Mouse (Mus musculus): Measurements from ENCODE around the gene Plekhj1. TPM values are rescaled to one million over a fixed set of nuclear protein-coding genes. Genes with fewer than 3 reads are reported as not detected.

The Plekhj1 gene
- polyA plus RNA-seq, 1 experiment from 2014 or later = 141 TPM

GRCm38 (mm10) chr10:80808985-80809632, 10.7 kb upstream of the Plekhj1 start:
- Histone ChIP-seq H3K36me3 (ENCODE audit: poor library complexity, severe bottlenecking) (peaks cover 14% of the 10 kb centered on the region), H3K4me2 (peak overlapping the region; percentile 80), H3K27ac (no peak overlapping the region), H3K9me3 (replicated peaks) (no peaks in the 10 kb centered on the region), H3K9ac (peak overlapping the region; percentile 47), H3K4me3 (peak overlapping the region; percentile 7; the same call in 1 of the 2 replicates), H3K4me1 (peaks cover 34% of the 10 kb centered on the region), H3K27me3 (peaks cover 67% of the 10 kb centered on the region)
- no peak for ATAC-seq
- WGBS = 10% methylated on average over 18 of the region's 18 CpGs

DNA sequence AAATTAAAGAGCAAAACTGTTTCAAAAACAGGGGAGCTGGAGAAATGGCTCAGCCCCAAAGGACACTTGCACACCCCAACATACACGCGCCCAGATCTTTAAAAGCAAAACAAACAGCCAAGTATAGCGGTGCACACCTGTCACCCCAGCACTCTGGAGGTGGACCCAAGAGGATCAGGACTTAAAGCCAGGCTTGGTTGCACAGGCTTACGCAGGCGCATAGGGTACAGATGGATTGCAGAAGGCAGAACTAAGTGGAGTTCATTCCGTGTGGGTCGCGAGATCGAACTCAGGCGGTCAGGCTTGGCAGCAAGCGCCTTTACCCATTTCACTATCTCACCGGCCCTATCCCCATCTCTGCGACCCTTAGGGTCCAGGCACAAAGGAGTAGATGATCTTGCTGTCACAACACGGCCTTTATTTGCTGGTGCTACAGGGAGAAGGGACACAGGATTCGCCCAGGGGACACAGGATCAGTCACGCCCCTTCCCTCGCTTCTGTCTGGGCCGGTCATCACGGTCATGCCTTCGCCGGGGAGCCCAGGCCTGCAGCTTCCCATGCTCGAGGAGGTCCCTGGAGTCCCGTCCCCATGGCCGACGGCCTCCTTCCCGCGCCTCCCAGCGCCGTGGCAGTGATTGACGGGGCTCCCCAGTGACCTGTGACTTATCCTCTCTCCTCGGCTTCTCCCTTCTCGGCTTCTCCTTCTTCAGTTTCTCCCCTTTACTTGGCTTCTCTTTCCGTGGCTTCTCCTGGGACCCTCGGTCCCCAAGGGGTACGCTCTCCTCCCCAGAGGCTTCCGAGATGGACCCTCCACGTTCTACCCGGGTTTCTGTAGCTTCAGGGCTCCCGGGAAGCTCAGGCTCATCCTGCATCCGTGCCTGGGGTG, 9.9 kb upstream of the Plekhj1 start:
- no peak for ATAC-seq
- no peaks in the 10 kb centered on the region for H3K9me3 ChIP-seq (replicated peaks)
- 19% methylated on average over 40 of the region's 40 CpGs for WGBS
- H3K4me2 ChIP-seq = peak overlapping the region; percentile 80
- peaks cover 34% of the 10 kb centered on the region for H3K4me1 ChIP-seq
- peak overlapping the region; percentile 7; the same call in 1 of the 2 replicates for H3K4me3 ChIP-seq
- H3K9ac ChIP-seq = peak overlapping the region; percentile 47
- no peak overlapping the region for H3K27ac ChIP-seq
- peaks cover 22% of the 10 kb centered on the region for H3K36me3 ChIP-seq (ENCODE audit: poor library complexity, severe bottlenecking)
- H3K27me3 ChIP-seq = peaks cover 67% of the 10 kb centered on the region

- Histone ChIP-seq H3K4me1 (peaks cover 34% of the 10 kb centered on the region), H3K27me3 (peaks cover 59% of the 10 kb centered on the region), H3K4me3 (peak overlapping the region; percentile 44), H3K9ac (peak overlapping the region; percentile 75), H3K9me3 (replicated peaks) (no peaks in the 10 kb centered on the region), H3K36me3 (ENCODE audit: poor library complexity, severe bottlenecking) (peaks cover 34% of the 10 kb centered on the region), H3K27ac (peak overlapping the region; percentile 71), H3K4me2 (peak overlapping the region; percentile 80)
- under 1% methylated on average over 58 of the region's 58 CpGs for WGBS
- peak; percentile 84 for ATAC-seq
Measured at GRCm38 (mm10) chr10:80807057-80807627, 8.7 kb upstream of the Plekhj1 start.

DNA sequence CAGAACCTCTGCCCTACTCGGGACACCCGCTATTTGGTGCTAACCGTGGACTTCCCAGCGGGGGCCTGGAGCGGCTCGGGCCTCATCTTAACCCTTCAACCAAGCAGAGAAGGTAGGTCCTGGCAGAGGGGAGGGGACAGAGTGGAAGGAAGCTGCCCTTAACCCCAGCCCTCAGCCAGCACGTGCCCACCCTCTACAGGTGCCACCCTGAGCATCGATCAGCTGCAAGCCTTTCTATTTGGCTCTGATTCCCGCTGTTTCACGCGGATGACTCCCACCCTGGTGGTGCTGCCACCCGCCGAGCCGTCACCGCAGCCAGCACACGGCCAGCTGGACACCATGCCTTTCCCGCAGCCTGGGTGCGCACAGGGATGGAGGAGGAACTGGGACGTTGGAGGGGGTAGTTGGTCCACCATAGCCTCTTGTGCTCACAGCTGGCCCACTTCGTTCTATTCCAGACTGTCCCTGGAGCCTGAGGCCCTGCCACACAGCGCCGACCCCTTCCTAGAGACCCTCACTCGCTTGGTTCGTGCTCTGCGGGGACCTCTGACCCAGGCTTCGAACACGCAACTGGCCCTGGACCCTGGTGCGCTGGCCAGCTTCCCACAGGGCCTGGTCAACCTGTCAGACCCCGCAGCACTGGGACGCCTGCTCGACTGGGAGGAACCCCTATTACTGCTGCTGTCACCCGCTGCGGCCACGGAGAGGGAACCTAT, 8.1 kb upstream of the Plekhj1 start:
- Histone ChIP-seq H3K36me3 (ENCODE audit: poor library complexity, severe bottlenecking) (peaks cover 40% of the 10 kb centered on the region), H3K4me2 (peak overlapping the region; percentile 80), H3K9ac (peak overlapping the region; percentile 75), H3K9me3 (replicated peaks) (no peaks in the 10 kb centered on the region), H3K4me3 (peak overlapping the region; percentile 44), H3K27me3 (peaks cover 54% of the 10 kb centered on the region), H3K4me1 (peaks cover 34% of the 10 kb centered on the region), H3K27ac (peak overlapping the region; percentile 71)
- ATAC-seq = 0 out of 2 replicates have a peak, but pooled peaks have one; percentile 0
- 42% methylated on average over 34 of the region's 34 CpGs for WGBS

GRCm38 (mm10) chr10:80805925-80806324, 7.5 kb upstream of the Plekhj1 start:
- no peak overlapping the region for H3K27ac ChIP-seq
- 0 out of 2 replicates have a peak overlapping the region, but pooled peaks have one; percentile 80 for H3K4me2 ChIP-seq
- peaks cover 49% of the 10 kb centered on the region for H3K27me3 ChIP-seq
- H3K4me1 ChIP-seq = peaks cover 34% of the 10 kb centered on the region
- H3K4me3 ChIP-seq = peak overlapping the region; percentile 44; the same call in 1 of the 2 replicates
- H3K9me3 ChIP-seq (replicated peaks) = no peaks in the 10 kb centered on the region
- 16% methylated on average over 3 of the region's 3 CpGs for WGBS
- H3K36me3 ChIP-seq (ENCODE audit: poor library complexity, severe bottlenecking) = peaks cover 46% of the 10 kb centered on the region
- H3K9ac ChIP-seq = no peak overlapping the region
- ATAC-seq = peak; percentile 42; the same call in 1 of the 2 replicates

DNA sequence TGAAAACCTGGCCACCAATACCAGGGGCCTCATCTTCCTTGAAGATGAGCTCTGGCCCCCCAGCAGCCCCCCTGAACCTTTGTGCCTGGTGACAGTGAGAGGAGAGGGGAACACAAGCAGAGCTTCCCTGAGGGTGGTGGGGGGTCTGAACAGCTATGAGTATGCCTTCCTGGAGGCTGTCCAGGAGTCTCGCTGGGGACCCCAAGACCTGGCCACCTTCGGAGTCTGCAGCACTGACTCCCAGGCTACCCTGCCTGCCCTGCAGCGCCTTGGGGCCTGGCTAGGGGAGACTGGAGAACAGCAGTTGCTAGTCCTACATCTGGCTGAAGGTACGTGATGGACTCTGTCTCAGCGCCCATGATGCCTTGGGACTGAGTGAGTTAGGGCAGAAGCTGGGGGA, 6.9 kb upstream of the Plekhj1 start:
- Histone ChIP-seq H3K9me3 (replicated peaks) (no peaks in the 10 kb centered on the region), H3K4me2 (no peak overlapping the region), H3K4me3 (no peak overlapping the region), H3K9ac (0 out of 2 replicates have a peak overlapping the region, but pooled peaks have one; percentile 1), H3K27ac (no peak overlapping the region), H3K36me3 (ENCODE audit: poor library complexity, severe bottlenecking) (peaks cover 49% of the 10 kb centered on the region), H3K27me3 (peaks cover 43% of the 10 kb centered on the region), H3K4me1 (peaks cover 39% of the 10 kb centered on the region)
- no peak for ATAC-seq
- 77% methylated on average over 5 of the region's 5 CpGs for WGBS

DNA sequence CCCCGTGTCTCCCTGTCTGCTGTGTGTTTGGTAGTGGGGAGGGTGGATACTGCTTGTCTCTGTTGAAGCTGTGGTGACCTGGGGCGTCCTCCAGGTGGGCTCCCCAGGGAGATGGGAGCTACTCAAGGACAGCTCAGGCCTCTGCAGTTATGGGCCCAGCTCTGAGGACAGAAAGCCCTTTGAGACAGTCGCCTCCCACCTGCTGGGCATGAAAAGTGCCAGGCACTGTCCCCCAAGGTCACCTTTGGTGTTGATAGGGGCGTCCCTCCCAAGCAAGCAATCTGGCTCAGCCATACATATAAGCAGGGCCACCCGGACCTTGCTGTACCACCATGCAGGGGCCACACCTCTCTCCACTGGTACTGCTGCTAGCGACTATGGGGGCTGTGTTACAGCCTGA, 6.5 kb upstream of the Plekhj1 start, which contains the start of gene Amh:
Gene Amh (plus strand): TSS at position 328 of the 400 bp plus-strand sequence.
- 66% methylated on average over 6 of the region's 6 CpGs for WGBS
- 0 out of 2 replicates have a peak within 1 kb of the TSS, but pooled peaks have one; percentile 1 for H3K9ac ChIP-seq
- H3K4me1 ChIP-seq = peaks cover 42% of the 10 kb centered on the region
- H3K27ac ChIP-seq = no peak within 1 kb of the TSS
- peaks cover 39% of the 10 kb centered on the region for H3K27me3 ChIP-seq
- no peaks in the 10 kb centered on the region for H3K9me3 ChIP-seq (replicated peaks)
- 0 out of 2 replicates have a peak within 1 kb of the TSS, but pooled peaks have one; percentile 80 for H3K4me2 ChIP-seq
- H3K4me3 ChIP-seq = no peak within 1 kb of the TSS
- ATAC-seq = no peak
- peaks cover 49% of the 10 kb centered on the region for H3K36me3 ChIP-seq (ENCODE audit: poor library complexity, severe bottlenecking)

GRCm38 (mm10) chr10:80804340-80804739, 5.9 kb upstream of the Plekhj1 start:
- peaks cover 48% of the 10 kb centered on the region for H3K4me1 ChIP-seq
- H3K9ac ChIP-seq = no peak overlapping the region
- no peak overlapping the region for H3K4me3 ChIP-seq
- 94% methylated on average over 2 of the region's 2 CpGs for WGBS
- H3K27me3 ChIP-seq = peaks cover 35% of the 10 kb centered on the region
- H3K27ac ChIP-seq = no peak overlapping the region
- ATAC-seq = no peak
- H3K36me3 ChIP-seq (ENCODE audit: poor library complexity, severe bottlenecking) = peaks cover 49% of the 10 kb centered on the region
- H3K4me2 ChIP-seq = no peak overlapping the region
- H3K9me3 ChIP-seq (replicated peaks) = no peaks in the 10 kb centered on the region

DNA sequence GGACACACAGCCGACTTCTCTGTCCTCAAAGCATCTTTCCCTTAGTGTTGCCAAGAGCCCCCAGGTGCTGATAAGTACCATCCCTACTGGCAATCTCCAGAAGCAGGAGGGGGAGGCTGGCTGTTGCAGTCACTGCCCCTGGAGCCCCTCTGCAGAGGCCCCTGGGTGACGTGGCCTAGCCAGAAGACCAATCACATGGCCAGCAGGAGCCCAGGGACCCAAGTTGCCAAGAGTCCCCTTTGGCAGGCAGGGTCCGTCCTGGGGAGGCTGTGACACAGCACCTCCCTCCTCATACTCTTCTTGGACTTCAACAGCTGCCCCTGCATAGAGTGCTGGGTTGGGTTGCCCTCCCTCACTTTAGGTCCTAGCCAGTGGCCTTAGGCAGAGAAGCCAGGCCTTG, 4.6 kb upstream of the Plekhj1 start:
- H3K9me3 ChIP-seq (replicated peaks) = no peaks in the 10 kb centered on the region
- H3K4me2 ChIP-seq = no peak overlapping the region
- H3K36me3 ChIP-seq (ENCODE audit: poor library complexity, severe bottlenecking) = peaks cover 49% of the 10 kb centered on the region

GRCm38 (mm10) chr10:80802204-80802912, 3.9 kb upstream of the Plekhj1 start:
- H3K4me3 ChIP-seq = no peak overlapping the region
- H3K4me1 ChIP-seq = peaks cover 32% of the 10 kb centered on the region
- no peak overlapping the region for H3K27ac ChIP-seq
- 91% methylated on average over 10 of the region's 10 CpGs for WGBS
- no peaks in the 10 kb centered on the region for H3K9me3 ChIP-seq (replicated peaks)
- H3K9ac ChIP-seq = no peak overlapping the region
- H3K36me3 ChIP-seq (ENCODE audit: poor library complexity, severe bottlenecking) = peaks cover 49% of the 10 kb centered on the region
- no peak overlapping the region for H3K4me2 ChIP-seq
- peaks cover 16% of the 10 kb centered on the region for H3K27me3 ChIP-seq
- ATAC-seq = no peak

More for the DNA sequence above, 4.6 kb upstream of the Plekhj1 start:
- Histone ChIP-seq H3K9ac (no peak overlapping the region), H3K27me3 (peaks cover 21% of the 10 kb centered on the region), H3K27ac (no peak overlapping the region), H3K4me3 (no peak overlapping the region), H3K4me1 (peaks cover 38% of the 10 kb centered on the region)
- no peak for ATAC-seq
- WGBS = 98% methylated on average over 3 of the region's 3 CpGs

GRCm38 (mm10) chr10:80799070-80799566, 692 bp upstream of the Plekhj1 start:
- peak overlapping the region; percentile 90 for H3K4me3 ChIP-seq
- peak overlapping the region; percentile 95 for H3K9ac ChIP-seq
- H3K4me1 ChIP-seq = peaks cover 34% of the 10 kb centered on the region
- no peak for ATAC-seq
- H3K4me2 ChIP-seq = peak overlapping the region; percentile 82
- H3K27ac ChIP-seq = peak overlapping the region; percentile 97
- 3% methylated on average over 18 of the region's 18 CpGs for WGBS
- H3K9me3 ChIP-seq (replicated peaks) = no peaks in the 10 kb centered on the region
- H3K27me3 ChIP-seq = no peaks in the 10 kb centered on the region
- H3K36me3 ChIP-seq (ENCODE audit: poor library complexity, severe bottlenecking) = peaks cover 65% of the 10 kb centered on the region
